Mouse (Mus musculus): ENCODE measurements around the gene 5530401A14Rik. TPM values are rescaled to one million over a fixed set of nuclear protein-coding genes. Genes with fewer than 3 reads are reported as not detected.
A peak's percentile ranks its signal among the peaks of the same experiment; 100 is the strongest.

The 5530401A14Rik gene
- polyA plus RNA-seq, 1 experiment = 0.24 TPM

DNA sequence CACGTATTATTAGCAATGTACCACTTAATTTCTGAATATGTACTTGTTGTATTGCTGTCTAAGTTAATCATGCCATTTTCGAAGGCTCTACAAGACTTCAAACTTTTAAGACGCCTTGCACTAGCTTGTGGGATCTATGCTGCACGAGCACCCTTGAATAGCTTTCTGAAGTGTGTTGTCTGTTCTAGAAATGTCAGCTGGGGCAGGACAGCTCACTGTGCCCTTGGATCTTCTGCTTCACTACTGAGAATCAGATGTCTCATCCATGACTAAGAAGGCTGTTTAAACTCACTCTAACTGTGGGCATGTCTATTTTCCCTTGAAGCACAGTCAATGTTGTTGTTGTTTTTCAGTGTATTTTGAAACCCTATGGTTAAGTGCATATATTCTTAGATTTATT is 63.2 kb downstream of the 5530401A14Rik start:
- no peak for DNase-seq (ENCODE audit: extremely low spot score in 1 of 2, low spot score in 1 of 2)

DNA sequence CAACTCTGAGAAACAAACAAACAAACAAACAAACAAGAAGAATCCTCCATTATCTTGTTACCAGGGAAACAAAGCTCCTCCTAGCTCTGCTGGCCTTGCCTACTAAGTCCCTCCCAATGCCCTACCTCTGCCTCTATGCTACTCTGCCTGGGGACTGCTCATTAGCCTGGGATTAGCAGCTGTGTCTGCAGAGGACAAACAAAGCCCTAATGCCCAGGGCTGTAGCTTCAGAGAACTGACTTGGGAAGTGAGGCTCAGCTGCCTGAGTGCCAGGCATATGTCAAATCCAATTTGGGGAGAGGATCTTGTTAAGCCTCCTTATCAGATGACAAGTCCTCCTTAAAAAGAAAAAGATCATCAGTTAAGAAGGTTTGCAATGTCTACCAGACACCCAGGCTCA is 65.9 kb downstream of the 5530401A14Rik start:
- DNase-seq (ENCODE audit: extremely low spot score in 1 of 2, low spot score in 1 of 2) = no peak

DNA sequence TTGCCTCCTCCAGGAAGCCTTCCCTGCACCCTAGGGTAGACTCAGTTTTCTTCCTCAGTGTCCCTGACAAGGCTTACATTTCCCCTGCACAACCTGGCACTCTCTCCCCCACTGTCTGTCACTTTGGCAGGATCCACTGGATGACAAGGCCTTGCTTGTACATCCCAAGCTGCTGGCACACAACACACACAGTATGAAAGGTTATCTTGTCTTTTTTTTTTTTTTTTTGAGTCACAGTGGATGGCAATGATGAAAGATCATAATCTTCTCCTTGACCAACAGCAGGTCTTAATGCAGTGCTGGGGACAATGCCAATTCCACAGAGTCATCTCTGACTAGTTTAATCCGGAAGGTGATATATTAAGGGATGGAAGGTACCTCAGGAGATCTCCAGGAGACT is 77.0 kb downstream of the 5530401A14Rik start:
- DNase-seq (ENCODE audit: extremely low spot score in 1 of 2, low spot score in 1 of 2) = no peak

DNA sequence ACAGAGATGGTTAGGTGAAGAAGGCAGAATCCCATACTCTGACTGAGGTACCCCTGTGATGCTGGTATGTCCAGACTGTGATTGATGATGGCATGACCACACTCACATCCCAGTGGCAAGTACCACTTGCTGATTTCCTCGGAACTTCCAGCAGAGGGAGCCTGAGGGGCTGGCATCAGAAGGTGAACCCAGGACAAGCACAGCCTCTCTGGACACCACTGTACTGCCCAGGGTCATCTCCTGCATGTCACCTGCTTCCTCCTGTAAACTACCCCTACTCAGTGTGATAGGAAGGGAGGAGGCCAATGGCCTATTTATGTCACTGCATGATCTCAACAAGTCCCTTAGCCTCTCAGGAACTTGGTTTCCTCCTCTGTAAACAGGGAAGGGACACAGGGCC is 80.5 kb downstream of the 5530401A14Rik start:
- DNase-seq (ENCODE audit: extremely low spot score in 1 of 2, low spot score in 1 of 2) = peak in 1 of 2 experiments; percentile 57

DNA sequence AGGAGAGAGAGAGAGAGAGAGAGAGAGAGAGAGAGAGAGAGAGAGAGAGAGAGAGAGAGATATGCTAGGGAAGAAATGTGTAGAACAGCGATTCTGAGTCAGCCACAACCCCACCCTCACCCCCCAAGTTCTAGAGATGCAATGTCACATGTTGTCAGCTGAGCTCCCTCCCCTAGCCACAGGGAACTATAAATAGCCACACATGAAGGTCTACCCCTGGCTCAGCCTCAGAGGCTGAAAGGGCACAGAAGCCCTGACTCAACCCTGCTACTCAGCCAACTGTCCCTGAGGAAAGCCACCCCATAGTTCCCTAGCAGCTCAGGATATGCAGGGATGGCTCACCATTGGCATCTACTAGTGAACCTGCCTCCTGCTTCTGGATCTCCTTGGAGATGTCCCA is 81.7 kb downstream of the 5530401A14Rik start:
- DNase-seq (ENCODE audit: extremely low spot score in 1 of 2, low spot score in 1 of 2) = no peak

Other genes starting within 250 kb of the 5530401A14Rik start
- gene Asic2, start 107.8 kb downstream of the 5530401A14Rik start, polyA plus RNA-seq (2012; rRNA removed) = 54.8 and 57.8 TPM in 2 replicates
- 0.30 and 0.36 TPM in 2 replicates for gene Ccl2, start 174.9 kb downstream of the 5530401A14Rik start, polyA plus RNA-seq (2012; rRNA removed)
- gene Gm17268, start 177.9 kb downstream of the 5530401A14Rik start, polyA plus RNA-seq (2012; rRNA removed) = not detected in 2 replicates
- 0.19 and 0.44 TPM in 2 replicates for gene Ccl7, start 185.0 kb downstream of the 5530401A14Rik start, polyA plus RNA-seq (2012; rRNA removed)
- gene Ccl11, start 197.2 kb downstream of the 5530401A14Rik start, polyA plus RNA-seq (2012; rRNA removed) = 0.08 and 0.15 TPM in 2 replicates
- gene Ccl12, start 241.2 kb downstream of the 5530401A14Rik start, polyA plus RNA-seq (2012; rRNA removed) = 1.9 and 2.7 TPM in 2 replicates

All from frontal cortex, adult 2 months (tissue).